Mouse (Mus musculus): ENCODE measurements around the gene Acod1.

Acod1 gene

GRCm38 (mm10) chr14:103073825-103074224 is 27.0 kb downstream of the Acod1 start:
- DNase-seq: no peak

- DNase-seq: no peak
These were observed 28.4 kb downstream of the Acod1 start for GRCm38 (mm10) chr14:103075166-103075565.

GRCm38 (mm10) chr14:103077272-103078005 is 30.7 kb downstream of the Acod1 start:
- DNase-seq: no peak

GRCm38 (mm10) chr14:103078006-103078912 is 31.5 kb downstream of the Acod1 start:
- no peak for DNase-seq

GRCm38 (mm10) chr14:103079209-103079977 is 32.6 kb downstream of the Acod1 start:
- no peak for DNase-seq

- DNase-seq: no peak
These were observed 39.2 kb downstream of the Acod1 start for GRCm38 (mm10) chr14:103085840-103086533.

- DNase-seq: no peak
These were observed 40.0 kb downstream of the Acod1 start for GRCm38 (mm10) chr14:103086671-103087324.

GRCm38 (mm10) chr14:103087846-103088245 is 41.1 kb downstream of the Acod1 start:
- DNase-seq: no peak

GRCm38 (mm10) chr14:103088624-103089023 is 41.8 kb downstream of the Acod1 start:
- peak; percentile 72 for DNase-seq

- no peak for DNase-seq
These were observed 46.5 kb downstream of the Acod1 start for GRCm38 (mm10) chr14:103093236-103093635.

- DNase-seq: no peak
These were observed 46.9 kb downstream of the Acod1 start for GRCm38 (mm10) chr14:103093670-103094069.

- DNase-seq: no peak
These were observed 48.3 kb downstream of the Acod1 start for GRCm38 (mm10) chr14:103095036-103095435.

- DNase-seq: no peak
These were observed 49.0 kb downstream of the Acod1 start for GRCm38 (mm10) chr14:103095826-103096225.

- no peak for DNase-seq
These were observed 49.8 kb downstream of the Acod1 start for GRCm38 (mm10) chr14:103096621-103097020.

GRCm38 (mm10) chr14:103098213-103098586 is 51.4 kb downstream of the Acod1 start:
- DNase-seq: no peak

- peak; percentile 89 for DNase-seq
These were observed 51.9 kb downstream of the Acod1 start for GRCm38 (mm10) chr14:103098587-103099235.

- peak; percentile 92 for DNase-seq
These were observed 52.6 kb downstream of the Acod1 start, which contains the start of gene Fbxl3 for GRCm38 (mm10) chr14:103099238-103099933. TSS of gene Fbxl3 (minus strand) at chr14:103099566.

- no peak for DNase-seq
These were observed 53.5 kb downstream of the Acod1 start for GRCm38 (mm10) chr14:103100296-103100695.

- DNase-seq: peak; percentile 28
These were observed 54.4 kb downstream of the Acod1 start for GRCm38 (mm10) chr14:103101171-103101570.

GRCm38 (mm10) chr14:103102246-103102645 is 55.5 kb downstream of the Acod1 start:
- DNase-seq: peak; percentile 53

Measured in retina, postnatal 1 day (tissue).